Mouse (Mus musculus): ENCODE measurements around the gene Bloc1s4.

GRCm38 (mm10) chr5:36705792-36706191 lies 42.7 kb downstream of the Bloc1s4 start:
- TF ChIP-seq POLR2A (IDR thresholded peaks at IDR 0.05; ENCODE audit: insufficient read depth, low read depth, low read length) (no peak), CTCF (IDR thresholded peaks at IDR 0.05; ENCODE audit: insufficient read depth, low read depth, low read length) (no peak)

All from olfactory bulb, adult 2 months (tissue).